Mouse (Mus musculus): ENCODE measurements around the gene Ppp2r5c. TPM values are rescaled to one million over a fixed set of nuclear protein-coding genes. Genes with fewer than 3 reads are reported as not detected.

Gene Ppp2r5c
- polyA plus RNA-seq, 1 experiment from 2014 or later = 146 TPM

DNA sequence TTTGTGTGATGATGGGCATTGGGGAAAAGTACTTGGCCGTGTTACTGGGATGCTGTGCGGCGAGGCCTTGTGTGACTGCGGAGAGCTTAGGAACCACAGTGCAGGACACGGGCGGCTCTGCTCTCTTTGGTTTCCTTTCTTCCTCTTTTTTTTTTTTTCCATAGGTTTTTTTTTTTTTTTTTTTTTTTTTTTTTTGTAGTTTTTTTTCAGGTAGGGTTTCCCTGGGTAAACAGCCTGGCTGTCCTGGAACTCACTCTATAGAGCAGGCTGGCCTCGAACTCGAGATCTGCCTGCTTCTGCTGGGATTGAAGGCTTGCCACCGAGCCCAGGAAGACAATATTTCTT, 162.2 kb downstream of the Ppp2r5c start:
- H3K4me2 ChIP-seq (replicated peaks) = no peak overlapping the region
- WGBS = 89% methylated on average over 9 of the region's 9 CpGs
- peaks cover 46% of the 10 kb centered on the region for H3K36me3 ChIP-seq
- ATAC-seq (ENCODE audit: low FRiP score, low read depth) = no peak
- no peaks in the 10 kb centered on the region for H3K9me3 ChIP-seq
- H3K4me1 ChIP-seq = peaks cover 9% of the 10 kb centered on the region; the same call in 1 of the 2 replicates
- peak overlapping the region; percentile 57 for H3K9ac ChIP-seq
- no peak overlapping the region for H3K27ac ChIP-seq
- H3K27me3 ChIP-seq = no peaks in the 10 kb centered on the region
- no peak overlapping the region for H3K4me3 ChIP-seq

- H3K36me3 ChIP-seq = peaks cover 61% of the 10 kb centered on the region
These were observed 163.8 kb downstream of the Ppp2r5c start for GRCm38 (mm10) chr12:110610713-110611112.

DNA sequence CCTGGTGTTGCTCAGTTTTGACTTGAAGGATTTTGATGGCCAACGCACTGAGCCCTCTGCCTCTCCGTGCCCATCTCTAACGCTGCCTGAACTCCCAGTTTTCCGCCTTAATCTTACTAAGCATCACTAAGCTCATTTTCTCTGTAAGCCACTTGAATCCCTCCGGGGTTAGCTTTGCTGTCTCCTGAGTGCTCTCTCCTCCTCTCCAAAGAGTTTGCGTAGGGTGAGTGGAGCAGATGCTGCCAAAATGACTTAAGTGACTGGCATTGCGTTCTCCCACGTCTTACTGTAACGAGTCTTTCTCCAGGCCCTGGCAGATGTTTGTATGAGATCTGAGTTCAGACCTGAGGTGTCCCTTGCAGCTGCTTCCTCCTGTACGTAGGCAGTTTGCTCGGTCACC, 183.1 kb downstream of the Ppp2r5c start:
- H3K27me3 ChIP-seq = no peaks in the 10 kb centered on the region
- no peak overlapping the region for H3K4me3 ChIP-seq
- ATAC-seq (ENCODE audit: low FRiP score, low read depth) = no peak
- H3K9ac ChIP-seq = no peak overlapping the region
- no peak overlapping the region for H3K27ac ChIP-seq
- WGBS = 95% methylated on average over 11 of the region's 11 CpGs
- H3K36me3 ChIP-seq = peaks cover 99% of the 10 kb centered on the region
- H3K9me3 ChIP-seq = no peaks in the 10 kb centered on the region
- H3K4me2 ChIP-seq (replicated peaks) = no peak overlapping the region
- H3K4me1 ChIP-seq = no peaks in the 10 kb centered on the region

More at GRCm38 (mm10) chr12:110610713-110611112, 163.8 kb downstream of the Ppp2r5c start:
- WGBS = 98% methylated on average over 2 of the region's 2 CpGs
- H3K27ac ChIP-seq = no peak overlapping the region
- H3K9ac ChIP-seq = no peak overlapping the region
- H3K4me1 ChIP-seq = peaks cover 4% of the 10 kb centered on the region; the same call in 1 of the 2 replicates
- H3K4me2 ChIP-seq (replicated peaks) = no peak overlapping the region
- H3K4me3 ChIP-seq = no peak overlapping the region
- ATAC-seq (ENCODE audit: low FRiP score, low read depth) = no peak
- no peaks in the 10 kb centered on the region for H3K27me3 ChIP-seq
- no peaks in the 10 kb centered on the region for H3K9me3 ChIP-seq

Other genes with a start within 250 kb of the Ppp2r5c start
- gene Dio3, start 168.1 kb upstream of the Ppp2r5c start, polyA plus RNA-seq (2015; fragmentation: Nextera tagmentation; extraction: Ambion mirVana) = 1.0 and 1.1 TPM in 2 replicates
- 50.0 and 53.5 TPM in 2 replicates for gene Dync1h1, start 154.3 kb downstream of the Ppp2r5c start, polyA plus RNA-seq (2015; fragmentation: Nextera tagmentation; extraction: Ambion mirVana)
- gene 1700001K19Rik, start 235.5 kb downstream of the Ppp2r5c start, polyA plus RNA-seq (2015; fragmentation: Nextera tagmentation; extraction: Ambion mirVana) = not detected in 2 replicates